14 mouse cellular contexts compared by ENCODE assay signal in the genomic region with DNA sequence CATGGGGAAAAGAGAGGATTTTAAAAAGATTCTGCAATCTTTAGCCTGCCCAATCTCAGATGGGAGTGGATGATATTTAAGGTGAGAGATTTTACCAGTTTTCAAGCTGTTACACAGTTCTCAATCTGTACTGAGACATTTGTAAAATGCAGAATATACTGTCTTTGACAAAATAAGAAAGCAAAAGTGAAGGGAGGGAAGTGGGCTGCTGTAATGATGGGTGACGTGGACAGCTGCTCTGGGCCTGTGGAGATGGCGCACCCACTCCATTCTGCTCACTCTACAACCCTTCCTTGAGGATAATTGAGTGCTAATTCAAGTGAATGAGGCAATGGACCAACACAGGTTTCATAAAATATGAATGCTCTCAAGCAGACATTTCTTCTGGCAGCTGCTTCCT.
"Had no signal": no experiment of that assay in that cellular context is flagged by ENCODE, and none has a peak within 500 bp of the region (broad histone marks: within the 10 kb centered on the region; RNA-seq: fewer than 3 reads in every experiment).

No protein-coding gene starts in this region.

- H3K36me3 ChIP-seq: limb, embryonic 15.5 days; liver, embryonic 12.5 days; midbrain, embryonic 10.5 days; neural tube, embryonic 12.5 days had no signal

- H3K9ac ChIP-seq: limb, embryonic 15.5 days; liver, embryonic 12.5 days; lung, embryonic 14.5 days; neural tube, embryonic 12.5 days had no signal

- H3K27ac ChIP-seq: kidney, postnatal 0 days; limb, embryonic 15.5 days; liver, embryonic 12.5 days; midbrain, embryonic 10.5 days; neural tube, embryonic 12.5 days; stomach, postnatal 0 days had no signal

- H3K4me2 ChIP-seq: limb, embryonic 15.5 days; liver, embryonic 12.5 days; lung, embryonic 14.5 days; neural tube, embryonic 12.5 days had no signal

- ATAC-seq: liver, embryonic 12.5 days had no signal

- H3K27me3 ChIP-seq: limb, embryonic 15.5 days; liver, embryonic 12.5 days; neural tube, embryonic 12.5 days had no signal

- H3K9me3 ChIP-seq: limb, embryonic 15.5 days; liver, embryonic 12.5 days; midbrain, embryonic 10.5 days; neural tube, embryonic 12.5 days had no signal

- H3K4me1 ChIP-seq: liver, embryonic 12.5 days; neural tube, embryonic 12.5 days had no signal

- DNase-seq: kidney, adult 11 months; kidney, adult 9 months; kidney, postnatal 36 days; lung, embryonic 14.5 days; lung, postnatal 10 days; lung, postnatal 4 days; midbrain, embryonic 14.5 days; thymus, postnatal 4 days had no signal

- H3K4me3 ChIP-seq: limb, embryonic 15.5 days; liver, embryonic 12.5 days; midbrain, embryonic 10.5 days; neural tube, embryonic 12.5 days had no signal
